Mouse (Mus musculus) neural tube, embryonic 12.5 days (tissue): ENCODE results near the gene Foxq1. TPM values are rescaled to one million over a fixed set of nuclear protein-coding genes. Genes with fewer than 3 reads are reported as not detected.

Source experiments
- ATAC-seq: fragments of 200-750 bp; cut with Nextera tagmentation; 2 replicates; pipeline ENCODE4 v1.8.0; 2017; ENCODE audit warnings: low read depth, mild to moderate bottlenecking, moderate TSS enrichment, moderate library complexity; ENCODE audit not compliant: low FRiP score
- H3K27ac ChIP-seq: fragments of 300-500 bp; sonication (generic); 2 replicates; pipeline ENCODE4 v1.5.1; 2016
- H3K27me3 ChIP-seq: fragments of 300-500 bp; sonication (generic); replicated peaks from 2 replicates; pipeline ENCODE4 v1.6.1; 2016; ENCODE audit warnings: mild to moderate bottlenecking
- H3K36me3 ChIP-seq: fragments of 300-500 bp; sonication (generic); 2 replicates; pipeline ENCODE4 v1.6.1; 2016; ENCODE audit warnings: mild to moderate bottlenecking
- H3K4me1 ChIP-seq: fragments of 300-500 bp; sonication (generic); 2 replicates; pipeline ENCODE4 v1.6.1; 2016
- H3K4me2 ChIP-seq: fragments of 300-500 bp; sonication (generic); replicated peaks from 2 replicates; pipeline ENCODE4 v1.6.1; 2016; ENCODE audit warnings: mild to moderate bottlenecking
- H3K4me3 ChIP-seq: fragments of 300-500 bp; sonication (generic); 2 replicates; pipeline ENCODE4 v1.5.1; 2016
- H3K9ac ChIP-seq: fragments of 300-500 bp; sonication (generic); 2 replicates; pipeline ENCODE4 v1.6.1; 2016; ENCODE audit warnings: mild to moderate bottlenecking
- H3K9me3 ChIP-seq: fragments of 300-500 bp; sonication (generic); 2 replicates; pipeline ENCODE4 v1.6.1; 2016; ENCODE audit warnings: mild to moderate bottlenecking
- WGBS: fragments of 180-500 bp; shearing (Covaris S2); methylation state at CpG from one replicate; pipeline ENCODE4 v1.1.7; 2016; 5-methylcytosine and 5-hydroxymethylcytosine counted together
- polyA plus RNA-seq: library from polyadenylated mRNA; unstranded; fragments of >200 nt; fragmentation: Nextera tagmentation; extraction: Ambion mirVana; gene quantifications from 2 replicates; pipeline ENCODE4 v1.2.1, GENCODE M21; 2016

Gene Foxq1
- polyA plus RNA-seq: 3.1 and 3.5 TPM in 2 replicates

DNA sequence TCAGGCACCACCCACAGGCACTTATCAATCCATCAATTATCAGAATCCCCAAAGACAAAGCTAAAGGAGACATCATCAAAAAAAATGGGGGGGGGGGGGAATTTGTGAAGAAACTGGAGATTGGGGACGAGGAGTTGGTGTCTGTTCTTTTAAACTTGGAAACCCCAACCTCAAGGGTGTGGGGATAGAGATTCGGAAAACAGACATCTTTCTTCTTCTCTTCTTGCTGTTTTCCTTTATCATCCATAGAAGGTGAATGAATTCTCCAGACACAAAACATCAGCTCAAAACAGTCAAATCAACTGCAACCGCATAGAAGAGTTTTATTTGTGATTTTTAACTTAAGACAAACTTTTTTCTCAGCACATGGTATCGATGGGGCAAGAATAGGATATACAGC is at the start of gene Foxq1:
Foxq1 (plus strand) TSS at position 301 of the 400 bp plus-strand sequence.
- H3K9me3 ChIP-seq: no peaks in the 10 kb centered on the region
- no peak within 1 kb of the TSS for H3K27ac ChIP-seq

DNA sequence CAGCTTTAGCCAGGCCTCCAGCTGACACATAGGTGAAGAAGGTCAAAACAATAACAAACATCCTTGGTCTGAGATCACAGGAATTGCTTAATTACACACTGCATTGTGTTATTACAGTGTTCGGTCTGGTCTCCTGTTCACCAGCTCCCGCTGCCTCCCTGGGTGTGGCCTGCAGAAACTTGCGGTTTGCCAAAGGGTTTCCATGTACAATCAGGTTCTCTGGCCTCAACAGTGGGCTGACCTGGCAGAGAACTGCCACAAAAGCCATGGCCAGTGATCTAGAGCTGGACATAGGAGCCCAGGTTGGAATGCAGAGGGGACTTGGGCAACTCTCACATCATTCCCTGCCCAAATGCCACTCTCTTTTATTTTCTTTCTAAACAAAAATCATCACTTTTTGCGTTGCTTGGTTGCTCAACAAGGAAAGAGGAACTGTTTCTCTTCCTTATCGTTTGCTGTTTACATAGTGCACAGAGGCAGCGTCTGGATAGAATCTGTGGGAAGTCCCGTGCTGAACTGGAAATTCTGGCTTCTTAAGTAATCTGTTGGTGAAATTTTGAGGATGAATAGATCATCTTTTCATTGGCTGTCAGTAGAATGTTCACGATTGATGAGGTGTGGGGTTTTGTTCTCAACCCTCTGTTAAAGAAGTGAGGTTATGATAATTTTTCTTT is 49.3 kb upstream of the Foxq1 start:
- Histone ChIP-seq H3K4me1 (no peaks in the 10 kb centered on the region), H3K27me3 (no peaks in the 10 kb centered on the region), H3K36me3 (no peaks in the 10 kb centered on the region), H3K9ac (no peak overlapping the region), H3K27ac (no peak overlapping the region), H3K4me3 (no peak overlapping the region), H3K9me3 (no peaks in the 10 kb centered on the region), H3K4me2 (no peak overlapping the region)
- no peak for ATAC-seq
- WGBS: 82% methylated on average over 8 of the region's 8 CpGs

More for the DNA sequence above, at the start of gene Foxq1:
- Histone ChIP-seq H3K9ac (no peak within 1 kb of the TSS), H3K4me1 (peaks cover 26% of the 10 kb centered on the region), H3K4me2 (no peak within 1 kb of the TSS), H3K27me3 (peaks cover 65% of the 10 kb centered on the region), H3K36me3 (no peaks in the 10 kb centered on the region), H3K4me3 (no peak within 1 kb of the TSS)
- no peak for ATAC-seq
- WGBS: 76% methylated on average over 4 of the region's 4 CpGs

DNA sequence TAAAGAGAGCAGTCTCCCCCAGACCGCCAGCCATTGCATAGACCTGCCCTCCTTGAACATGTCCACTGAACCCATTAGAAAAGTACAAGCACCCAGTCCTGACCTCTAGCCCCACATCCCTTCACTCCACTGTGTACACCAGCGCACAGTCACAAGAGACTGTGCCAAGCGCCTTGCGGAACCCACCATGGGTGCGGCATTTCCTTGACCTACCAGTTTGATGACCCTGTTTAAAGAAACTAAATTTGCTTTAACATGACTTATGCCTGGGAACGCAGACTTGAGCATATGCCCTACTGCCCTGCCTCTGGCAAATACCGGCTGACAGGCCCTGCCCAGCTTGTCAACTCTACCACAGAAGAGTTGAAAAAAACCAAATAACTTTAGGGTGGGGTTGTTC is 40.7 kb upstream of the Foxq1 start:
- Histone ChIP-seq H3K4me2 (no peak overlapping the region), H3K27ac (no peak overlapping the region), H3K4me3 (no peak overlapping the region), H3K9me3 (no peaks in the 10 kb centered on the region), H3K4me1 (no peaks in the 10 kb centered on the region), H3K27me3 (no peaks in the 10 kb centered on the region), H3K9ac (no peak overlapping the region), H3K36me3 (no peaks in the 10 kb centered on the region)
- ATAC-seq: no peak
- WGBS: 94% methylated on average over 7 of the region's 7 CpGs

DNA sequence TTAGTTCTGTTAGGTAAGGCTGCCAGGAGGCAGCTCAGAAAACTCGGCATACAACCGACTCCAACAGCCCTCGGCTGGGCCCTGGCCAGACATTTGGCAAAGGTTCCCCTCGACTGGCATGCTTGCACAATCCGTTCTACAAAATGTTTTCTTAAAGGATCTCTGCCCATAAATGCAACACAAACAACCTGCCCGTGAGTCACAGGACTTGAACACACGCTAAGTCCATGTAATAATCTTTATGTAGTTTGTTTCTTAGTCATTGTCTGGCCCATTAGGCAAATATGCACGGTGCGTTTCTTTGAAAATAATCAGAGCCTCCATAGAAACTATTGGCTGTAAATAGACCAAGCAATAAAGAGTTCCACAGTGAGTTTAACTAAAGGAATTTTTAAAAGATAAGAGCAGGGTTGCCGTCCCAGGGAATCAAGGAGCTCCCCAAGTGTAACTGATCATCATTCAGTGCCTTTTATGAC is 37.5 kb upstream of the Foxq1 start:
- H3K36me3 ChIP-seq: no peaks in the 10 kb centered on the region
- no peak overlapping the region for H3K27ac ChIP-seq
- no peaks in the 10 kb centered on the region for H3K9me3 ChIP-seq
- no peak overlapping the region for H3K4me3 ChIP-seq
- no peak for ATAC-seq
- H3K4me2 ChIP-seq: no peak overlapping the region
- 63% methylated on average over 10 of the region's 10 CpGs for WGBS
- H3K9ac ChIP-seq: no peak overlapping the region
- H3K4me1 ChIP-seq: no peaks in the 10 kb centered on the region
- H3K27me3 ChIP-seq: no peaks in the 10 kb centered on the region

DNA sequence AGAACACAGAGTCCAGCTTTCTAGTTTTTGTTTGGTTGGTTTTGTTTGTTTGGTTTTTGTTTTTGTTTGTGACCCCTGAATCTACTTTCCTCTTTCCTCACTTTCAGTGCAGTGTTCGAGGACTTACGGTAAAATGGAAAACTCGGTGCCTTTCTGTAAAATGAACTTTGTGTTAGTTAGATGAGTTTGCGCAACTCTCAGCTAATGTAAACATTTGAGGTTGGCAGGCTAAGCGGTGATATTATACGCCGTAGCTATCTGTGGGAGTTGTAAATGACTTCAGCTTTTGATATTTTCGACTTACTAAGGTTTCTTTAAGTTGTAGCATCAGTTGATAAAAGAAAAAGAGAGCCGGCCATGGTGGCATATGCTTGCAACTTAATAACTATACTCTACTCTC is 37.0 kb upstream of the Foxq1 start:
- H3K4me1 ChIP-seq: no peaks in the 10 kb centered on the region
- no peak overlapping the region for H3K4me3 ChIP-seq
- no peaks in the 10 kb centered on the region for H3K36me3 ChIP-seq
- no peak overlapping the region for H3K27ac ChIP-seq
- WGBS: 89% methylated on average over 9 of the region's 9 CpGs
- H3K4me2 ChIP-seq: no peak overlapping the region
- no peak for ATAC-seq
- H3K9ac ChIP-seq: no peak overlapping the region
- no peaks in the 10 kb centered on the region for H3K27me3 ChIP-seq
- no peaks in the 10 kb centered on the region for H3K9me3 ChIP-seq

DNA sequence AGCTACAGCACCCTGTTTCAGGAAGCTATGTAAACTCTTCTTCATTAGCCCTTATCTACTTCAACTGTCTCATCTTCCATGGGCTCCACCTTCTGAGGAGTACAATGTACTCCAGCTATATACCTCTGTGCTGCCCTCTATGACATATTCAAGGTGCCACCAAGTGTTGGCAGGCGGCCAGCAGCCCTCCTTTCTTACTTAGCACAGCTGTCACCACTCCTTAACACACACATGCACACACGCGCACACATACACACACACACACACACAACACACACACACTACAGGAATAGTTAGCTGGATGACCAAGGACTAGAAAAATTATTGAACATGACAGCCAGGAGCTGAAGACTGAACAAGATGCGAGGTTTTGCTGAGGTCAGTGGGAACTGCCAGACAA is 31.0 kb upstream of the Foxq1 start:
- WGBS: 89% methylated on average over 4 of the region's 4 CpGs
- Histone ChIP-seq H3K4me2 (no peak overlapping the region), H3K4me1 (no peaks in the 10 kb centered on the region), H3K4me3 (no peak overlapping the region), H3K27ac (no peak overlapping the region), H3K9me3 (no peaks in the 10 kb centered on the region), H3K9ac (no peak overlapping the region), H3K36me3 (no peaks in the 10 kb centered on the region), H3K27me3 (peaks cover 11% of the 10 kb centered on the region; the same call in 1 of the 2 replicates)
- ATAC-seq: no peak

DNA sequence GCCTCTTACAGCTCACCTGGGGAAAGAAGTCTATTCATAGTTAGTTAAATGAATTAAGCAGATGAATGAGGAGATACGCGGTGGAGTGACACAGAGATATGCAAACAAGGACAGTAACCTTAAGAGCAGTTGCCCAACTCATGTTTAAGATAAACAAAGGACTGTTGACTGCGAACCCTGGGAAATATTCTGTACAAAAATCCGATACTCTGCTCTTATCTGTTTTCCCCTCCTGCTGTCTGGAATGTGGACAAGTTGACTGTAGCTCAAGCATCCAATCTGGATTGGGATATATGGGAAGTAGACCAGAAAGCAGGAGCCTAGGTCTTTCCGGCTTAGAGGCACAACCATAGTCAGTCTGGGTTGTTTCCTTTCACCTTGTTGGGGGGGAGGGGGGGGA is 24.7 kb upstream of the Foxq1 start:
- H3K27me3 ChIP-seq: peaks cover 32% of the 10 kb centered on the region
- H3K36me3 ChIP-seq: no peaks in the 10 kb centered on the region
- H3K9ac ChIP-seq: no peak overlapping the region
- no peak overlapping the region for H3K27ac ChIP-seq
- peak; percentile 21; the same call in 1 of the 2 replicates for ATAC-seq
- WGBS: 70% methylated on average over 5 of the region's 5 CpGs
- H3K4me1 ChIP-seq: peaks cover 3% of the 10 kb centered on the region; the same call in 1 of the 2 replicates
- no peaks in the 10 kb centered on the region for H3K9me3 ChIP-seq
- H3K4me3 ChIP-seq: no peak overlapping the region
- no peak overlapping the region for H3K4me2 ChIP-seq

DNA sequence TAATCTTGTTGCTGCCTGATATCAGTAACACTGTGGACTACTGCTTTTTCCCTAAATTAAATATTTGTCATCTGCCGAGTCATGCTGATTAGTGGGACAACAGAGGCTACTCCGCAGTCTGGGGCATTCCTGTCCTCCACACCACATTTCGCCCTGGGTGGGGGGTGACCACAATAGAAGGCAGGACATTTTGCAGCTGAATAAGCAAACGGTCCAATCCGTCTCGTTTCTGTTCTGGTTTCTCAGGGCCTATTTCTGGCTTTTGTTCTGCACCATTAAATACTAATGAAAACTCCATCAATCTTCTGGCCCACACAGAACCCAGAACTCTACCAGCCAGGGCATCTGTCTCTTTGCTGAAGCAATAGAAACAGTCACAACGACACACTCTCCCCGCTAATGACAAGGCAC is 24.3 kb upstream of the Foxq1 start:
- H3K4me2 ChIP-seq: no peak overlapping the region; the same call in 1 of the 2 replicates
- H3K9ac ChIP-seq: no peak overlapping the region
- no peaks in the 10 kb centered on the region for H3K36me3 ChIP-seq
- 3% methylated on average over 8 of the region's 8 CpGs for WGBS
- peaks cover 3% of the 10 kb centered on the region; the same call in 1 of the 2 replicates for H3K4me1 ChIP-seq
- no peak overlapping the region for H3K27ac ChIP-seq
- H3K4me3 ChIP-seq: no peak overlapping the region
- peak; percentile 74 for ATAC-seq
- H3K27me3 ChIP-seq: peaks cover 32% of the 10 kb centered on the region
- no peaks in the 10 kb centered on the region for H3K9me3 ChIP-seq

DNA sequence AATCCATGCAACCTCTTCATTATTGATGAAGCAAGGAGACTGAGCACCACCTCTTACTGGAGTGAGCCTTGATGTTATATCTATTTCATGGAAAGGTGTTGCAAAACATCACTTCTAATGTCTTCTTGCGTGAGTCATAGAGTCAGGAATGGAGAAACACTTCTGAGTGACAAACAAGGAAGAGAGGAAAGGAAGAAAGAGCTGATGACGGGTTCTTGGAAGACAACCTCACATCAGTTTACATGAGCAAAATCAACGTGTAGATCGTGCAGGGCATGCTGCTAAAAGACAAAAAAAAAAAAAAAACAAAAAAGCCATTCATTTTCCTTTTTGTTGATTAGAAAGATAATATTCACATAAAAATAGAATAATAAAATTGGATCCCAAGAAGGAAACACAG is 21.2 kb upstream of the Foxq1 start:
- Histone ChIP-seq H3K36me3 (no peaks in the 10 kb centered on the region), H3K9ac (no peak overlapping the region), H3K4me2 (no peak overlapping the region), H3K27ac (no peak overlapping the region), H3K9me3 (no peaks in the 10 kb centered on the region), H3K27me3 (peaks cover 27% of the 10 kb centered on the region), H3K4me3 (no peak overlapping the region), H3K4me1 (peaks cover 3% of the 10 kb centered on the region; the same call in 1 of the 2 replicates)
- 90% methylated on average over 4 of the region's 4 CpGs for WGBS
- ATAC-seq: no peak

DNA sequence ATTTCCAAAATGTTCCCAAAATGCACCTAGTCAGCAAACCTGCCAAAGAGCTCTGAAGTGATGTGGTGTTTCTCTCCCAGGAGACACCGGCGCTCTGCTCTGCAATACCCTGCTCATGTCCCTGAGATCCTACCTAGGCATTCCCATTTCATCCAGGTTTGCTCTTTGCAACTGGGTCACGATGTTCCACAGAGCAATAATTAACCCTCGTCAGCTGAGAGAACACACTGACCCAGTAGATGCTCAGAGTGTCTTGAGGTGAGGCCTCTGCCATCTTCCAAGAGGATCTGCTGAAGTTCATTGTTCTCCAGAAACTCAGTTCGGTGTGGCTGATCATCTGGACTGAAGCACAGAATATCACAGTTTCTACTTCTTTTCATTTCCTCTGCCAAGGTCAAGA is 12.9 kb upstream of the Foxq1 start:
- no peak overlapping the region for H3K27ac ChIP-seq

DNA sequence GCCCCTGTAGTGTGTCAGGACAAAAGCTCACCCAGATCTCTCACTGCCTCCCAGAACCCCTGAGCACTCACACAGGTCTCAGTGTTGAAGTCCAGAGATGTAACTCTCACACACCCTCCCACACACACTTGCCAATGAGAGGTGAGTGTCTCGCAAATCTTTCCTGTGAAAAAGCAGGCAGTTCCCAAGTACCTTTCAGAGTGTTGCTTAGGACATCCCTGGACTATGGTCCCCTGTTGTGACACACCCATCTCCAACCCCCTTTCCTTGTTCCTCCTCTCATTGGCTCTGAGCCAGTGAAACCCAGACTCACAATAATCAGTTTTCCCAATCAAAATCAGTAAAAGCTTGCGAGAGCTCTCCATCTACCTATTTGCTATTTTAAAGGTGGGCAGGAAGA is 9.2 kb upstream of the Foxq1 start:
- ATAC-seq: no peak
- H3K36me3 ChIP-seq: no peaks in the 10 kb centered on the region
- no peak overlapping the region for H3K4me2 ChIP-seq
- H3K27me3 ChIP-seq: no peaks in the 10 kb centered on the region
- H3K9ac ChIP-seq: no peak overlapping the region
- H3K9me3 ChIP-seq: no peaks in the 10 kb centered on the region
- 82% methylated on average over 2 of the region's 2 CpGs for WGBS
- H3K27ac ChIP-seq: no peak overlapping the region
- no peak overlapping the region for H3K4me3 ChIP-seq
- no peaks in the 10 kb centered on the region for H3K4me1 ChIP-seq

More for the DNA sequence above, 12.9 kb upstream of the Foxq1 start:
- H3K4me2 ChIP-seq: no peak overlapping the region
- H3K27me3 ChIP-seq: no peaks in the 10 kb centered on the region
- WGBS: 91% methylated on average over 5 of the region's 5 CpGs
- H3K4me3 ChIP-seq: no peak overlapping the region
- no peaks in the 10 kb centered on the region for H3K4me1 ChIP-seq
- H3K9me3 ChIP-seq: no peaks in the 10 kb centered on the region
- H3K36me3 ChIP-seq: no peaks in the 10 kb centered on the region
- H3K9ac ChIP-seq: no peak overlapping the region
- no peak for ATAC-seq

DNA sequence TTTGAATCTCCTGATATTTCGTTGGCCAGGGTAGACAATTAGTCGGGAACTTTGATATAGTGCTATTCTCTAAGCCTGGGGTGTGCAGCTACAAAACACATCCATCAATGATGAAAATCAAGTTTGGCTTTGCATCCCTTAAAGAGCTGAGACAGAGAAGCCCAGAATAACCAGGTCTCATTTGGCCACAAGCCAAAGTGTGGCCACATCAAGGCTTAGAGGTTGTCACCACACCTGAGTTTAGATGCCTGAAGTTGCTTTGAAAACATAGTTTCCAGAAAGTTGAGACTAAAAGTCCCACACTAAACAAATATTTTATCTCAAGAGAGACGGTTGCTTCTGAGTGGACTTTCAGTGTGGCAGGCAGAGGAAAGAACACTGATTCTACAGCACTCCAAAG is 8.7 kb upstream of the Foxq1 start:
- H3K4me2 ChIP-seq: no peak overlapping the region
- H3K4me3 ChIP-seq: no peak overlapping the region
- no peaks in the 10 kb centered on the region for H3K4me1 ChIP-seq
- no peak overlapping the region for H3K27ac ChIP-seq
- 86% methylated on average over 3 of the region's 3 CpGs for WGBS
- no peaks in the 10 kb centered on the region for H3K9me3 ChIP-seq
- H3K27me3 ChIP-seq: no peaks in the 10 kb centered on the region
- H3K36me3 ChIP-seq: no peaks in the 10 kb centered on the region
- H3K9ac ChIP-seq: no peak overlapping the region
- ATAC-seq: no peak

DNA sequence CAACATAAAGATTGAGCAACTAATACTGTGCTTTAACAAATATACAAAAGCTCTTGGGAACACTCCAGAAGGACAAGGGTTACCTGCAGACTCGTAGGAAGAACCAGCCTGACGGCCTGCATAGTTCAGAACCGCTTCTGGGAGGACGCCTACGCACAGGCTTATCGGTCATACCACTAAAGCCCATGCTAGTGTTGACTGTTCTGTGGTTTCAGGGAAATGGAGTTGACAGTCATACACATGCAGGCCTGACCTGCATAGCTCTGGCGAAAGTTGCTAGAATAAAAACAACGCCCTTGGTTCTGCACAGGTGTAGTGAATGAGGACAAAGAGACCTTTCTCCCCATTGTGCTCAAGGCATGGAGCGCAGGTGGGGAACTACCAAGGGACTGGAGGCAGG is 8.3 kb upstream of the Foxq1 start:
- 94% methylated on average over 9 of the region's 9 CpGs for WGBS
- no peaks in the 10 kb centered on the region for H3K4me1 ChIP-seq
- ATAC-seq: no peak
- H3K27ac ChIP-seq: no peak overlapping the region
- no peak overlapping the region for H3K9ac ChIP-seq
- H3K36me3 ChIP-seq: no peaks in the 10 kb centered on the region
- no peak overlapping the region for H3K4me3 ChIP-seq
- no peaks in the 10 kb centered on the region for H3K27me3 ChIP-seq
- no peak overlapping the region for H3K4me2 ChIP-seq
- H3K9me3 ChIP-seq: no peaks in the 10 kb centered on the region
